Mouse (Mus musculus) liver, adult 2 months (tissue): ENCODE results near the gene Hdgf.

Experiments
- CTCF ChIP-seq: fragments of 200-500 bp; IDR thresholded peaks from 2 replicates; pipeline ENCODE4 v1.5.1; 2011; ENCODE audit warnings: low read depth, low read length, control low read depth
- POLR2A ChIP-seq: fragments of 200-500 bp; IDR thresholded peaks from 2 replicates; pipeline ENCODE4 v1.6.1; 2011; ENCODE audit warnings: low read length, control low read depth; ENCODE audit not compliant: insufficient read depth; ENCODE audit errors: extremely low read depth

DNA sequence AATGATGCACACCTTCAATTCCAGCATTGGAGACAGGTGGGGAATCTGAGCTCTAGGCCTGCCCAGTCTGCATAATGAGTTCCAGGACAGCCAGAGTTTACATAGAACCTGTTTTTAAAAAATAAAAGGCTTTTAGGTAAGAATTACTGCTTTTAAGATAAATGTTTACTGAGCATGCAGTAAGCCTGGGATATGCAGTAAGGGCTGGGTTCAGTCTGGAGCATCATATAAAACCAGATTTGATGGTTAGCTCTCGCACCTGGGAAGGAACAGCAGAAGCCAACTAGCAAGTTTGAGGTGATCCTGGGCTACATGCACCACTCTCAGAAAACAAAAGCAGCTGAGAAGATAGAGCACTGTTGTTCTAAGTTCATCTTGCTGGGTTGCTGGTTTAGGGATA is 12.4 kb downstream of the Hdgf start:
- no peak for TF ChIP-seq CTCF
- TF ChIP-seq POLR2A: no peak
